Mouse (Mus musculus) frontal cortex, postnatal 14 days (tissue): ENCODE results near the gene Capza2.

Source experiments
- DNase-seq, 2 experiments: peaks; one replicate each; pipeline ENCODE4 v3.0.0; 2022; ENCODE audit warnings: low spot score in 2 of 2

Capza2 gene

DNA sequence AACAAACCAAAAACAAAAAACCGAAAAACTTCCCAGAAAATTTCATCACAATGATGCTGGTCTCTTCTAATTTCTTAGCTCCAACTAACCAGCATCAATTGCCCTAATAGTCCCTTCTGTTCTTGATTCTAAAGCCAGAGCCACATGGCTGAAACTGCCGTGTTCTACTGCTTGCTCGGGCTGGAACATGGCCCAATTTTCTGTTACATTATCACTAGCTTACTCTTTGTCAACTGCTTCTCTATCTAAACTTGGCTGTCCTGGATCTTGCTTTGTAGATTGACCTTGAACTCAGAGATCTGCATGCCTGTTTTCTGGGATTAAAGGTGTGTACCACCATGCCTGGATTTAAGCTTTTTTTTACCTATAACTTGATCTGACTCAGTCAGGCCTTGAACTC, 69.9 kb downstream of the Capza2 start:
- no peak for DNase-seq
